Mouse (Mus musculus) lung, embryonic 14.5 days (tissue): ENCODE measurements around the gene Rab12. TPM values are rescaled to one million over a fixed set of nuclear protein-coding genes. Genes with fewer than 3 reads are reported as not detected.

Experiments used
- ATAC-seq: fragments of 200-750 bp; cut with Nextera tagmentation; 2 replicates; pipeline ENCODE4 v1.8.0; 2017; ENCODE audit warnings: mild to moderate bottlenecking, moderate TSS enrichment, moderate library complexity; ENCODE audit not compliant: insufficient read depth
- DNase-seq: peaks from one replicate; pipeline ENCODE4 v3.0.0-alpha.2; 2015
- H3K27ac ChIP-seq: fragments of 300-500 bp; sonication (generic); 2 replicates; pipeline ENCODE4 v1.5.1; 2014; ENCODE audit warnings: low read depth, mild to moderate bottlenecking, moderate library complexity
- H3K27me3 ChIP-seq: fragments of 300-500 bp; sonication (generic); 2 replicates; pipeline ENCODE4 v1.6.1; 2014; ENCODE audit warnings: low read length, control low read depth; ENCODE audit not compliant: insufficient read depth
- H3K36me3 ChIP-seq: fragments of 300-500 bp; sonication (generic); 2 replicates; pipeline ENCODE4 v1.6.1; 2014; ENCODE audit warnings: control low read depth; ENCODE audit not compliant: insufficient read depth
- H3K4me1 ChIP-seq: fragments of 300-500 bp; sonication (generic); 2 replicates; pipeline ENCODE4 v1.6.1; 2014; ENCODE audit warnings: antibody characterized with exemption, control low read depth; ENCODE audit not compliant: insufficient read depth
- H3K4me2 ChIP-seq: fragments of 300-500 bp; sonication (generic); 2 replicates; pipeline ENCODE4 v1.6.1; 2014; ENCODE audit warnings: mild to moderate bottlenecking
- H3K4me3 ChIP-seq: fragments of 300-500 bp; sonication (generic); 2 replicates; pipeline ENCODE4 v1.5.1; 2014; ENCODE audit warnings: low read depth, low read length
- H3K9ac ChIP-seq: fragments of 300-500 bp; sonication (generic); 2 replicates; pipeline ENCODE4 v1.6.1; 2014
- H3K9me3 ChIP-seq: fragments of 300-500 bp; sonication (generic); 2 replicates; pipeline ENCODE4 v1.6.1; 2016; ENCODE audit warnings: low read depth, low read length, control low read depth
- CTCF ChIP-seq: IDR thresholded peaks from 2 replicates; pipeline ENCODE4 v1.5.1; 2016; ENCODE audit warnings: antibody characterized with exemption, low read depth
- WGBS: fragments of 180-500 bp; shearing (Covaris S2); extraction: QIAGEN DNeasy Blood & Tissue Kit; methylation state at CpG from one replicate; pipeline ENCODE4 v1.1.7; 2014; 5-methylcytosine and 5-hydroxymethylcytosine counted together
- polyA plus RNA-seq: library from polyadenylated mRNA; unstranded; fragments of >200 nt; fragmentation: Nextera tagmentation; extraction: Ambion mirVana; gene quantifications from 2 replicates; pipeline ENCODE4 v1.2.1, GENCODE M21; 2014

The Rab12 gene
- polyA plus RNA-seq, 1 experiment from 2014 or later, result 67.4 TPM

DNA sequence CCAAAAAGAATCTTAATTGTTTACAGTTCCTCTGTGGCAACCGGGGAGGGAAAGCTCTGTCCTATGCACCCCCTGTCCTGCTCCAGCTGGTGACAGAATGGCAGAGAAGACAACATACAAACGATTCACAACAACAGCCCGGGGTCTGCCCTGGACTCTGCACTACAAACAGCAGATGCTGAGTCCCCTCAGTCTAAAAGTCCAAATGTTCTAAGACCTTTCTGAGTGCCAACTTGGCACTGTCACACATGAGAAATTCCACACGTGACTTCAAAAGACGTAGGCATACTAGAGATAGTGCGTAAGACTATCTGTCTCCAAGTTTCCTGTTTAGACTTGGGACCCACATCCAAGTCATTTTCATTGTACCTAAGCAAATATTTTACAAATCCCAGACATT lies 16.7 kb downstream of the Rab12 start:
- H3K9me3 ChIP-seq, result no peaks in the 10 kb centered on the region
- H3K27me3 ChIP-seq, result no peaks in the 10 kb centered on the region
- no peak overlapping the region for H3K27ac ChIP-seq
- no peak overlapping the region for H3K4me2 ChIP-seq
- ATAC-seq (0 out of 2 replicates have a peak, but pooled peaks have one; percentile 6), DNase-seq (no peak)
- no peak for TF ChIP-seq CTCF
- H3K4me3 ChIP-seq, result no peak overlapping the region
- peaks cover 67% of the 10 kb centered on the region for H3K36me3 ChIP-seq
- H3K4me1 ChIP-seq, result no peaks in the 10 kb centered on the region
- no peak overlapping the region for H3K9ac ChIP-seq
- 68% methylated on average over 6 of the region's 6 CpGs for WGBS

DNA sequence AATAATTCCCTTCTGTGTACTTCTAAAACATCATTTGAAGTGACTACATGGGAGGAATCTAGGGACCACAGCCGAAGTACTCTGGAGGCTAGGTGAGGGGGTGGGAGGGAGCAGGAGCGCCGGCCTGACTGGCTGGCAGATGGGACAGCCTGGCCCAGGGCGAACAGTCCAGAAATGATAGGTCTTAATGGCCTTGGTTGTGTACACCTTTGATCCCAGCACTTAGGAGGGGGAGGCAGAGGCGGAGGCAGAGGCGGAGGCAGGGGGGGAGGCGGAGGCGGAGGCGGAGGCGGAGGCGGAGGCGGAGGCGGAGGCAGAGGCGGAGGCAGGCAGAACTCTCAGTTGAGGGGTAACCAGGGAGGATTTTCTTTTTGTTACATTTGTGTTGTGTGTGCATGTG lies 20.9 kb downstream of the Rab12 start:
- Histone ChIP-seq H3K4me2 (no peak overlapping the region), H3K36me3 (peaks cover 82% of the 10 kb centered on the region), H3K4me1 (no peaks in the 10 kb centered on the region), H3K27me3 (no peaks in the 10 kb centered on the region), H3K9ac (no peak overlapping the region), H3K4me3 (no peak overlapping the region), H3K9me3 (no peaks in the 10 kb centered on the region), H3K27ac (no peak overlapping the region)
- no peak for DNase-seq
- ATAC-seq, result no peak
- TF ChIP-seq CTCF, result no peak
- WGBS, result 80% methylated on average over 14 of the region's 14 CpGs

DNA sequence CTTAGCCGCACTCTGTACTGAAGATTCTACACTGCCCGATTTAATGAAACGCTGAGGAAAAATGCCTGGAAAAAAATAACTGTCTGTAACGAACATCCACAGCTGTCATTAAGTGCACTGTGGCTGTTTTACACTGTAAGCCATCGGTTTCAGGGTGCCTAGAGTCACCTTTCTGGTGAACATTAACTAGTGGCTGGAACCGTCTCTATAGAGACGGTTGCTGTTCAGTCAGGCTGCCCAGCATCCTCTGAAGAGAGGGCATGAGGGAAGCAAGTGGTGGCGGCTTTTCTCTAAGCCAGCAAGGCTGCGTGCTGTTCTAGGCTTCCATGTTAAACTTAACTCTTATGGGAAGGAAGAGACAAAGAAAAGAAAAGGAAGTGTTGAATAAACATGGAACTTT lies 22.9 kb downstream of the Rab12 start:
- no peak for DNase-seq
- no peak for ATAC-seq
- H3K4me1 ChIP-seq, result no peaks in the 10 kb centered on the region
- H3K4me2 ChIP-seq, result no peak overlapping the region
- H3K4me3 ChIP-seq, result no peak overlapping the region
- H3K9me3 ChIP-seq, result no peaks in the 10 kb centered on the region
- H3K9ac ChIP-seq, result no peak overlapping the region
- TF ChIP-seq CTCF, result no peak
- 79% methylated on average over 9 of the region's 9 CpGs for WGBS
- no peaks in the 10 kb centered on the region for H3K27me3 ChIP-seq
- H3K36me3 ChIP-seq, result peaks cover 76% of the 10 kb centered on the region
- H3K27ac ChIP-seq, result no peak overlapping the region

DNA sequence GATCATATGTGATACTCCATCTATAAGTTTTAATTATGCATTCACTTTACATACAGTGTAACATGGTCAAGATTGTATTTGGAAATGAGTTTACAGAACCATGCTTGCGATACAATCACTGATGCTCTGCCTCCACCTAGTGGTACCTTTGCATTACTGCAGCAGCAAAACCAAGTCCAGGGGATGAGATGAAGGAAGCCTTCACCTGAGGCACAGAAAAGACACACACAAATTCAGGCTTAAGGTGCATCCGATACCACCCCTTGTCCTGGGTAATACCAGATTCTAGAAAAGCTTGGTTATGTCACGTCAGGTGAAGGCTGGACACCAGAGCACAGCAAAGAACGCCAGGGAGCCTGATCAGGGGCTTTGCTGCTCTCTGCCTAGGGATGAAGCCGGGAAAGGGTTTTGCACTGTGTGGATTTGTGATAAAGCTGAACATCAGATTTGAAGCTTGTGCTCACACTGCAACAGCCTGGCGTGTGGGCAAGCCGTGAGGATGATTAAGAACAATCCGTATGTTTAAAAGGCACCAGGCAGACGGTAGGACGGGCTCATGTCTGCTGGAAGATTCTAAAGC lies 29.4 kb downstream of the Rab12 start:
- peak; percentile 99 for TF ChIP-seq CTCF
- H3K4me1 ChIP-seq, result no peaks in the 10 kb centered on the region
- H3K36me3 ChIP-seq, result peaks cover 17% of the 10 kb centered on the region
- DNase-seq (peak; percentile 84), ATAC-seq (peak; percentile 56; the same call in 1 of the 2 replicates)
- H3K9me3 ChIP-seq, result no peaks in the 10 kb centered on the region
- no peak overlapping the region for H3K4me2 ChIP-seq
- no peak overlapping the region for H3K9ac ChIP-seq
- WGBS, result 39% methylated on average over 10 of the region's 10 CpGs
- no peak overlapping the region for H3K27ac ChIP-seq
- H3K27me3 ChIP-seq, result no peaks in the 10 kb centered on the region
- no peak overlapping the region for H3K4me3 ChIP-seq

DNA sequence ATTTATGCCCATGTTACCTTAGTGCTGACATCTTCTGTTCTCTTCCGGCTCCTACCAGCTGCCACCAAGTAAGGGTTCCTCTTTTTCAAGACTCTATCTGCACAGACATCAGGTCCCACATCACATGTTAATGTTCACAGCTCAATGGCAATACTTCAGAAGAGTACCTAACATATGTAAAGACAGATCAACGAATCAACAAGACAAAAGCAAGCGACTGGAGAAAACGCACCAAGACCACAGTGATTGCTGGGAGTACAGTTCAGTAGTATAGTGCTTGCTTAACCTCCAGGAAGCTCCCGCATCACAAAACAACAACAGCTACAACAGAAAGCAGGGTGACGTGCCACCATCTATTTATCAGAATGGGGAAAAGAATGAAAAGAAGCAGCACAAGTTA lies 33.0 kb downstream of the Rab12 start:
- no peaks in the 10 kb centered on the region for H3K27me3 ChIP-seq
- WGBS, result 88% methylated on average over 6 of the region's 6 CpGs
- no peaks in the 10 kb centered on the region for H3K9me3 ChIP-seq
- no peaks in the 10 kb centered on the region for H3K4me1 ChIP-seq
- no peak overlapping the region for H3K27ac ChIP-seq
- TF ChIP-seq CTCF, result no peak
- H3K4me3 ChIP-seq, result no peak overlapping the region
- ATAC-seq, result no peak
- H3K36me3 ChIP-seq, result no peaks in the 10 kb centered on the region
- DNase-seq, result no peak
- no peak overlapping the region for H3K9ac ChIP-seq
- H3K4me2 ChIP-seq, result no peak overlapping the region

DNA sequence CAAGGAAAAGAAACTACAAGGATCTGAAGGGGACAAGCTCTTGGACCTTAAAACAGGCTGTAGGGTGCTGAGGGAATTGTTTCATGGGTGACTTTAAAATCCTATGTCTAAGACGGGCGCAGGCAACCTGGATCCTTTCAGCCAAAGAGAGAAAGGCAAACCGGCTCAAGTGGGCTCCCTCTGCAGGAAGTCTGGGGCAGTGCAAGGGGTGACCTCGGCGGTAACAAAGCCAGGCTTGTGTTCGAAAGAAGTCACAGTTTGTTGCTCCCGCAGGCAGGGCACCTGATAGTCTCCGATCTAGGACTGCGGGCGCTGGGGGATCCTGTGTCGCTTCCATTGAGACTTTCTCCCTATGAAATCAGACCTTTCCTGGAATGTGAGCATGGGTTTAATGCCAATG lies 33.8 kb downstream of the Rab12 start:
- TF ChIP-seq CTCF, result peak; percentile 90
- peak; percentile 88 for DNase-seq
- H3K27ac ChIP-seq, result no peak overlapping the region
- no peak overlapping the region for H3K4me3 ChIP-seq
- no peak for ATAC-seq
- WGBS, result 10% methylated on average over 11 of the region's 11 CpGs
- no peak overlapping the region for H3K9ac ChIP-seq
- 0 out of 2 replicates have a peak overlapping the region, but pooled peaks have one; percentile 13 for H3K4me2 ChIP-seq
- H3K9me3 ChIP-seq, result no peaks in the 10 kb centered on the region
- H3K27me3 ChIP-seq, result peaks cover 2% of the 10 kb centered on the region; the same call in 1 of the 2 replicates
- H3K36me3 ChIP-seq, result no peaks in the 10 kb centered on the region
- no peaks in the 10 kb centered on the region for H3K4me1 ChIP-seq

DNA sequence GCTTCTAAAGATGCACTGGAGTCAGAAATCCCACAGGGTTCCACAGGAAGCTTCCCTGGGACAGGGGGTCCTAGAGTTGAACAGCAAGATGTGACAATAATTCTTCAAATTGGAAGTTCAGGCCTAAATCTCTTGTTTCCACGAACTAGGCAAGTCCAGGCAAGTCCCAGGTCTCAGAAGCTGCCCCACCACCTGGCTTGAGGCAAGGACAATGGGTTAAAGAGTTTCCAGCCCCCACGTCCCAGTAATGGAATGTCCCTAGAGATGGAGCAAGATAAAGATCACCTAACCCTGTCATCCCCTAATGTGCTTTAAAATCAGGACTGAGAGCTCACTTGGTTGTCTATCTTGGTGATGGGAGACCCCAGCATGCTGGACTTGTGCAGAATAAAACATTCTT lies 34.6 kb downstream of the Rab12 start:
- WGBS, result 48% methylated on average over 2 of the region's 2 CpGs

More for the DNA sequence above, 34.6 kb downstream of the Rab12 start:
- ATAC-seq (no peak), DNase-seq (no peak)
- Histone ChIP-seq H3K4me3 (no peak overlapping the region), H3K9ac (no peak overlapping the region), H3K4me2 (no peak overlapping the region), H3K27me3 (peaks cover 9% of the 10 kb centered on the region), H3K9me3 (no peaks in the 10 kb centered on the region), H3K36me3 (no peaks in the 10 kb centered on the region), H3K4me1 (no peaks in the 10 kb centered on the region), H3K27ac (no peak overlapping the region)
- TF ChIP-seq CTCF, result no peak
